Mouse (Mus musculus) cerebellum, postnatal 25 days (tissue): ENCODE measurements around the gene Nubpl.

Experiments
- DNase-seq, 2 experiments: peaks; one replicate each; pipeline ENCODE4 v3.0.0; 2021; ENCODE audit warnings: mixed read lengths in 2 of 2

The Nubpl gene

DNA sequence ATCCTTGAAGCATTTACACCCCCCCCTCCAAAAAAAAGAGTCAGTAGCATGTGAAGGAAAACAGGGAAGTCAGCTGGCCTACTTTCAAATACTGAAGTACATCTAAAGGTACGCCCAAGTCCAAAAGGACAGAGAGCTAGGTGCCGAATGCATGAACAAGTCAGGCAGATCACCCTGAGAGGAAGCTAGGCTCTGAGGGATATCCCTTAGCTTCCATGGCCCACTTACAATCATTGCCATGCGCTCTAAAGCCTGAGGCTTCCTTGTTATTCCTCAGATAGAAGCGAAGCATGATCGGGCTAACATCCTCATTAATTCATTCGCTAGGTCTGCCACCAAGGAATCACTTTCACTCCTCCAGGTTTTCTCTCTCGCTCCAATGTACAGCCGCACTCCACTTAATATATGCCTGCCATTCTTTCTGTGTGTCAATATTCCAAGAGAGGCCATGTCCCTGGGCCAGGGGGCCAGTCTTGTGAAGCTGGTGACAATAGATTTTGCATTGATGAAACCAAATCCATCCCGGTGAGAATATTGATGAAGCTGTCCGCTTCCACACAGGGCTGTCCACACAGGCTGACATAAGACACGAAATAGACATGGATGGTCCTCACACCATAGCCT lies 237.7 kb downstream of the Nubpl start:
- DNase-seq, result no peak

DNA sequence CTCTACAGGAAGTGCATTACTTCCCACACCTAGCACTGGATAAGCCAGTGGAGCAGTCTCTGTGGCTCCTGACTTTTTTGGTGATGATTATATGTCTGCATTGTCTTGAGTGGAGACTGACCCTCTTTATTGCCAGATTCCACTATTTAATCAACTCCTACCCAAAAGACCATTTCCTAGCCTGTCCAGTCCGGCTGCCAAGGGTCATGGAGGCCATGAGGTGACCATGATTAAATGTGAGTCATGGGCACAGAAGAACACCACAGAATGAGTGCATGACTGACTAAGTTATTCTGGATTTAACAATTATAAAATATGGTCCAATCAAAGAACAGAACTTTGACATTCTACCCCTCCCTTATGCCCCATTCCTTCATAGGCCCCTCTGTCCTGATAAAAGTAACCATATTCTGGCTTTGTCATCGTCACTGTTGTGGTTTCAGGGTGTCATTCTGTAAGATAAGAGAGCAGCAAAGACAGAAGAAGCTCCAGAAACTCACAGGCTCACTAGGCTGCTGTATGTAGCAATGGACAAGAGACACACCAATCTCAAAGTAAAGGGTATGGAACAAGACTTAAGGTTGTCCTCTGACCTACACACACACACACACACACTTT lies 240.7 kb downstream of the Nubpl start:
- no peak for DNase-seq

DNA sequence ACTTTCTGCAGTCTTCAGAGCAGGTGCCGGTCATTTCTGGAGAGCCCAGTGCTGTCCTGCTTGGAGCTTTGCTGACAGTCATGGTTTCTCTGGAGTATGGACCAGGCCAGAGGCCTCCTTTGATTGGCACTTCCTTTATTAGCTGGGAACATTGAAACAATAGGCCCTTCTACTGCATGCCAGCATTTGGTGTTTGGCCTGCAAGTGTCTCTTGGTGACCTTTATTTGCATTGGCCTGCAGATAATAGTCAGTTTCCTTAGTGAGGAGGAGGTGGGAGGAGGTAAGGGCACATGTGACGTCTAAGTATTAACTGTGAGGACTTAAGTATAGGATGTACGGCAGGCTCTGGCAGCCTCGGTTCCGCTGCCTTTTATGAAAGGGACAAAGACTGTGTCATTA lies 249.1 kb downstream of the Nubpl start:
- DNase-seq, result no peak

DNA sequence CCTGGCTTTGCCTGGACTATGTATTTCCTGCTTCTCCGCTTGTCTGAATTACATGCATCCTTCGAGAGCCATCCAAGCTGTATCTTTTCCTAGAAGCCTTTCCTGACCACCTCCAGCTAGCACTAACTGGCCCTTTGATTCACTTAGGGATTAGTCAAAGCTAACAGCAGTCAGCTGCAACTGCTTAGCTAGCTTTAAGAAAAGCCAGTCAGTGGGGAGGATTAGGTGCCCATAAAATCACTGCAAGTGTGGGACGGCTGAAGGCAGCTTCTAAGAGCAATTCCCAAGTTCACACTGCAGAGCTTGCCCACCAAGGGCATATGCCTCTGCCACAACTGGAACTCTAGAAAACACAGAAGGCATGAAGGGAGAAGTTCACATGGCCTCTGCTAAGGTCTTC lies 252.7 kb downstream of the Nubpl start:
- no peak for DNase-seq

DNA sequence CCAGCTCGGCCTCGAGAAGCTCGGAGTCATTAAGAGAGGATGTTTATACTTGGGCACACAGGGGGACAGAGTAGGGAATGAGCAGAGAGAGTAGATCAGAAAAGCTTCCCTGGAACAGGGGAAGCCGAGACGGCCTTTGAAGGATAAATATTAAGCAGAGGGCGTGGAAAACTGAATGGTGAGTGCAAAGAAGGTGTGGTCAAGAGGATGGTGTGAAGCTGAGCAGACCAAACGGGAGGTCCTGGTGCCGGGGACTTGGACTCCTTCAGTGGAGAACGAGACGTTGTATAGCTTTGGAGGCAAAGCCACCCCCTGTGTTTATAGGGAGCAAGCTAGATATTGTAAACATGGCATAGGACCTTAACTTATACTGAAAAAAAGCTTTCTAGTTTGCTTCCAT lies 261.9 kb downstream of the Nubpl start:
- no peak for DNase-seq

DNA sequence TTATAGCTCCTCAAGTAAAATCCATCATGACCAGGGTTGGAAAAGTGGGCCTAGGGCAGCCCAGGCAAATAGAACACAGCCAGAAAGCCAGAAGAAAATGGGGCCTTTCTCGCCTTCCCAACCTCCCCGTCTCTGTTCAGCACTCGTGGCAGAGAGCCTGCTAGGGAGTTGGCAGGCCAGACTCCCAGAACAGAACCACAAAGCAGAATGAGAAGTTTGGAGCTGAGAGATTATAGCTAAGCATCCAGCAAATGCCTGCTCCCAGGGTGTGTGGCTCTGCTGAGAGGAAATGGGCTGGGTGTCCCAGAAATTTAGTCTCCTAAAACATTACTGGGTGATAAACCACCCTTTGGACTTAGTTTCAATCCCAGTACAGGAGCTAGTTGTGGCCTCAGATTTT lies 262.6 kb downstream of the Nubpl start:
- DNase-seq, result no peak

DNA sequence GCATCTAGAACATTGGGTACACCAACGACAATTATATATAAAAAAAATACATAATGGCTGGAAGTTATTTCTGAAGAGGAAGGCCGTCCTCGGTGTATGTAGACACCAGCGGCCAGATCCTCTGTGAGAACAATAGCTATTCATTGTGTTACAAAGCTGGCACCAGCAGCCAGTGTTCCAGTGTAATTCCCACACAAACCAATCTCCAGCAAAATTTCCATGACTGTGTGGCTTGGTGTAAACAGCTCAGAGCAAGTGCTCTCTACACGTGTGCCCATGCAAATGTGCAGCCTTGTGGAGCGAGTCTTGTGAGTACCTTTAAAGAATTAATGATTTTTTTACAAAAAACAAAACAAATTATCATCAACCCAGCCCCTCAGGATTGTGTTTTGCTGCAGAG lies 263.7 kb downstream of the Nubpl start:
- DNase-seq, result no peak
